Mouse (Mus musculus) limb, embryonic 14.5 days (tissue): ENCODE data around the gene Prrx2. TPM values are rescaled to one million over a fixed set of nuclear protein-coding genes. Genes with fewer than 3 reads are reported as not detected.
A peak's percentile ranks its signal among the peaks of the same experiment; 100 is the strongest.

Experiments
- ATAC-seq: fragments of 200-750 bp; cut with Nextera tagmentation; 2 replicates; pipeline ENCODE4 v1.8.0; 2017; ENCODE audit warnings: low read depth, moderate number of reproducible peaks, moderate TSS enrichment; ENCODE audit not compliant: low FRiP score
- DNase-seq: peaks from one replicate; pipeline ENCODE4 v3.0.0-alpha.2; 2015; ENCODE audit warnings: low spot score
- H3K27ac ChIP-seq: fragments of 300-500 bp; sonication (generic); replicated peaks from 2 replicates; pipeline ENCODE4 v1.5.1; 2014; ENCODE audit warnings: low read depth, mild to moderate bottlenecking, low read length, moderate library complexity, mixed read lengths
- H3K27me3 ChIP-seq: fragments of 300-500 bp; sonication (generic); 2 replicates; pipeline ENCODE4 v1.6.1; 2014; ENCODE audit warnings: low read length, mixed read lengths; ENCODE audit not compliant: control insufficient read depth, insufficient read depth
- H3K36me3 ChIP-seq: fragments of 300-500 bp; sonication (generic); 2 replicates; pipeline ENCODE4 v1.6.1; 2014; ENCODE audit warnings: mild to moderate bottlenecking, low read length, moderate library complexity, mixed read lengths; ENCODE audit not compliant: control insufficient read depth, insufficient read depth
- H3K4me1 ChIP-seq: fragments of 300-500 bp; sonication (generic); 2 replicates; pipeline ENCODE4 v1.6.1; 2014; ENCODE audit warnings: antibody characterized with exemption, low read length, mixed read lengths; ENCODE audit not compliant: control insufficient read depth, insufficient read depth
- H3K4me2 ChIP-seq: fragments of 300-500 bp; sonication (generic); replicated peaks from 2 replicates; pipeline ENCODE4 v1.6.1; 2014; ENCODE audit warnings: low read depth, mild to moderate bottlenecking, low read length, moderate library complexity; ENCODE audit not compliant: severe bottlenecking
- H3K4me3 ChIP-seq: fragments of 300-500 bp; sonication (generic); replicated peaks from 2 replicates; pipeline ENCODE4 v1.5.1; 2014; ENCODE audit warnings: low read length
- H3K9ac ChIP-seq: fragments of 300-500 bp; sonication (generic); 2 replicates; pipeline ENCODE4 v1.6.1; 2014; ENCODE audit warnings: mild to moderate bottlenecking, low read depth, low read length, moderate library complexity; ENCODE audit not compliant: severe bottlenecking
- H3K9me3 ChIP-seq: fragments of 300-500 bp; sonication (generic); 2 replicates; pipeline ENCODE4 v1.6.1; 2016; ENCODE audit warnings: low read length; ENCODE audit not compliant: control insufficient read depth
- POLR2A ChIP-seq: fragments of 200-500 bp; IDR thresholded peaks from 2 replicates; pipeline ENCODE4 v1.8.0; 2012; ENCODE audit warnings: inconsistent platforms, mild to moderate bottlenecking, moderate library complexity, borderline replicate concordance; ENCODE audit not compliant: insufficient read depth, insufficient read length; ENCODE audit errors: extremely low read depth
- WGBS: fragments of 180-500 bp; shearing (Covaris S2); extraction: QIAGEN DNeasy Blood & Tissue Kit; methylation state at CpG from one replicate; pipeline ENCODE4 v1.1.7; 2014; 5-methylcytosine and 5-hydroxymethylcytosine counted together
- polyA plus RNA-seq, 2 experiments: library from polyadenylated mRNA; depleted of rRNA in 1 of 2; stranded (reverse) in 1 of 2; unstranded in 1 of 2; fragments of >200 nt; fragmentation: Nextera tagmentation in 1 of 2; extraction: Ambion mirVana in 1 of 2; gene quantifications; 2 replicates each; pipeline versions ENCODE4 v1.2.1 to v1.2.3; 2012 to 2014

Gene Prrx2
- polyA plus RNA-seq, 2 experiments = 93.1 to 176 TPM

- Histone ChIP-seq H3K9ac (no peak overlapping the region), H3K9me3 (no peaks in the 10 kb centered on the region), H3K27ac (no peak overlapping the region), H3K27me3 (no peaks in the 10 kb centered on the region), H3K4me2 (no peak overlapping the region), H3K4me1 (peaks cover 61% of the 10 kb centered on the region), H3K36me3 (no peaks in the 10 kb centered on the region), H3K4me3 (no peak overlapping the region)
- DNase-seq (no peak), ATAC-seq (no peak)
- 65% methylated on average over 6 of the region's 6 CpGs for WGBS
- TF ChIP-seq POLR2A = no peak
Measured at GRCm38 (mm10) chr2:30857076-30857475, 22.3 kb downstream of the Prrx2 start.

- Histone ChIP-seq H3K27me3 (no peaks in the 10 kb centered on the region), H3K9me3 (no peaks in the 10 kb centered on the region), H3K9ac (no peak overlapping the region), H3K27ac (no peak overlapping the region; the same call in 1 of the 2 replicates), H3K4me2 (no peak overlapping the region), H3K4me3 (no peak overlapping the region), H3K36me3 (no peaks in the 10 kb centered on the region), H3K4me1 (peaks cover 48% of the 10 kb centered on the region)
- DNase-seq (no peak), ATAC-seq (no peak)
- WGBS = 75% methylated on average over 5 of the region's 5 CpGs
- no peak for TF ChIP-seq POLR2A
Measured at GRCm38 (mm10) chr2:30859782-30860181, 25.0 kb downstream of the Prrx2 start.

- Histone ChIP-seq H3K4me1 (peaks cover 45% of the 10 kb centered on the region), H3K36me3 (no peaks in the 10 kb centered on the region), H3K27ac (no peak overlapping the region), H3K9ac (no peak overlapping the region), H3K27me3 (no peaks in the 10 kb centered on the region), H3K4me3 (no peak overlapping the region), H3K4me2 (no peak overlapping the region), H3K9me3 (no peaks in the 10 kb centered on the region)
- 88% methylated on average over 4 of the region's 4 CpGs for WGBS
- DNase-seq (no peak), ATAC-seq (no peak)
- no peak for TF ChIP-seq POLR2A
Measured at GRCm38 (mm10) chr2:30862081-30862480, 27.3 kb downstream of the Prrx2 start.

- H3K9ac ChIP-seq = no peak overlapping the region
- peak overlapping the region; percentile 81; the same call in 1 of the 2 replicates for H3K27ac ChIP-seq
- ATAC-seq (no peak), DNase-seq (no peak)
- no peak overlapping the region for H3K4me3 ChIP-seq
- no peaks in the 10 kb centered on the region for H3K36me3 ChIP-seq
- no peaks in the 10 kb centered on the region for H3K27me3 ChIP-seq
- peaks cover 32% of the 10 kb centered on the region for H3K4me1 ChIP-seq
- H3K9me3 ChIP-seq = no peaks in the 10 kb centered on the region
- TF ChIP-seq POLR2A = no peak
- no peak overlapping the region for H3K4me2 ChIP-seq
- 53% methylated on average over 9 of the region's 9 CpGs for WGBS
Measured at GRCm38 (mm10) chr2:30863574-30863973, 28.8 kb downstream of the Prrx2 start.

GRCm38 (mm10) chr2:30864968-30865381, 30.2 kb downstream of the Prrx2 start:
- DNase-seq (no peak), ATAC-seq (peak; percentile 56)
- H3K27ac ChIP-seq = peak overlapping the region; percentile 81
- WGBS = 2% methylated on average over 34 of the region's 35 CpGs
- peak overlapping the region; percentile 57 for H3K4me2 ChIP-seq
- H3K4me3 ChIP-seq = peak overlapping the region; percentile 32
- H3K36me3 ChIP-seq = no peaks in the 10 kb centered on the region
- peak overlapping the region; percentile 55 for H3K9ac ChIP-seq
- no peaks in the 10 kb centered on the region for H3K9me3 ChIP-seq
- peaks cover 22% of the 10 kb centered on the region for H3K4me1 ChIP-seq
- H3K27me3 ChIP-seq = no peaks in the 10 kb centered on the region
- TF ChIP-seq POLR2A = no peak

GRCm38 (mm10) chr2:30865426-30865825, 30.7 kb downstream of the Prrx2 start:
- peaks cover 25% of the 10 kb centered on the region for H3K4me1 ChIP-seq
- no peak overlapping the region for H3K4me3 ChIP-seq
- 37% methylated on average over 3 of the region's 3 CpGs for WGBS
- no peak overlapping the region for H3K9ac ChIP-seq
- no peaks in the 10 kb centered on the region for H3K27me3 ChIP-seq
- H3K36me3 ChIP-seq = no peaks in the 10 kb centered on the region
- peak overlapping the region; percentile 81 for H3K27ac ChIP-seq
- ATAC-seq (no peak), DNase-seq (no peak)
- peak overlapping the region; percentile 57; the same call in 1 of the 2 replicates for H3K4me2 ChIP-seq
- no peak for TF ChIP-seq POLR2A
- H3K9me3 ChIP-seq = no peaks in the 10 kb centered on the region
